Mouse (Mus musculus) liver, adult 2 months (tissue): ENCODE measurements around the gene Aatk.

ENCODE experiments used
- CTCF ChIP-seq: fragments of 200-500 bp; IDR thresholded peaks from 2 replicates; pipeline ENCODE4 v1.5.1; 2011; ENCODE audit warnings: low read depth, low read length, control low read depth
- POLR2A ChIP-seq: fragments of 200-500 bp; IDR thresholded peaks from 2 replicates; pipeline ENCODE4 v1.6.1; 2011; ENCODE audit warnings: low read length, control low read depth; ENCODE audit not compliant: insufficient read depth; ENCODE audit errors: extremely low read depth

DNA sequence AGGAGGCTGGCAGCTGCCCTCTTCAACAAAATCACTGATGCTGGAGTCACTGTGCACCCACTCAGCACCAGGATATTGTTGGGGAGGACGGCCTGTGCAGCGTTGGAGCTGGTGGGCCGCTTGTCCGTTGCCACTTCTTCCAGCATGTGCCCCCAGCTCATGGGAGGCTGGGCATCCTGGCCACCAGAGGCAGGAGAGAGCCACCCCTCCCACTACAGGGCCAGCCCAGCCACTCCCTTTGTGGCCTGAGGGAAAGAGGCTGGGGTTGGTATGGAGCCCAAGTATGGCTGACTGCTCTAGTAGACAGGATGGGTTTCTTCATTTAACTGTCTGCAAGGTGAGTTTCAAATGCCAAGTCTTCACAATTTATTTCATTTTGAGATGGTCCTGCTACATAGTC is 32.2 kb downstream of the Aatk start:
- no peak for TF ChIP-seq CTCF
- no peak for TF ChIP-seq POLR2A
